In the genomic region with DNA sequence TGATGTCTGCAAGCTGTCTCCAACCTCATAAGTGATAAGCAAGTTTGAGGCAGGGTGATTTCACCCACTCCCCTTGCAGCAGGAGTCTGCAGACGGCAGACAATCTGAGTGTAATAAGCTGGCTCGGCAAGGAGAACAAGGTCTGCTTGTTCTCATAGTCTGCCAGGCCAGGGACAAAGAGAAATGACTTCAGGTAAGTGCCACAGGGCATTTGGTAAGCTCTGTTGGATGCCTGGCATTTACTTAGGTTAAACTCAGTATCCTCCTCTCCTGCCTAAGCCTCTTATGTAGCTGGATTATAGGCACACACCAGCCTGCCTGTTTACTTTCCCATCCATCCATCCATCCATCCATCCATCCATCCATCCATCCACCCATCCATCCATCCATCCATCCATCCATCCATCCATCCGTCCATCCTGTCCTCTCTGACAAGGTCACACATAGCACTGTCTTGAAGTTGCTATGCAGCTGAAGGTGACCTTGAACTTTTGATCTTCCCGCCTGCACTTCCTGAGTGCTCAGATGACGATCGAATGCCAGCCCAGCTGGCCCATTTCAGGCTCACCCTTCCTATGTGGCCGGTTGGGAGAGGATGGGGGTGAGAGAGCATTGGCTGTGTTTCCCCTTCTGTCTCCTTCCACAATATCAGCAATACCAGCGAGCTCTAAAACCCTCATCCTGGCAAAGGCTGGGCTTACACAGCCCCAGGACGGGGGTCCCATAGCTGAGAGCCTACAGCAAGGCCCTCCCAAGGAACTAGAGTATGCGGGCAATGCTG, we compare ENCODE assay signal across 18 mouse cellular contexts. TPM values are rescaled to one million over a fixed set of nuclear protein-coding genes. Genes with fewer than 3 reads are reported as not detected.
DNase-seq lines count a peak whose midpoint lies in the region; ATAC-seq and TF ChIP-seq lines count a peak whose summit lies in the region.
"Had no signal": no experiment of that assay in that cellular context is flagged by ENCODE, and none has a peak within 500 bp of the region (broad histone marks: within the 10 kb centered on the region; RNA-seq: fewer than 3 reads in every experiment).

No protein-coding gene starts in this region.

- no peak overlapping the region for H3K9ac ChIP-seq in heart, embryonic 16.5 days (ENCODE audit: low read length)
- no peak overlapping the region for H3K9ac ChIP-seq in heart, embryonic 11.5 days (ENCODE audit: low read depth, low read length)
- no peak overlapping the region for H3K9ac ChIP-seq in lung, embryonic 14.5 days
- H3K9ac ChIP-seq: midbrain, embryonic 12.5 days had no signal

- H3K4me3 ChIP-seq in cerebellum, adult 2 months (replicated peaks; ENCODE audit: insufficient read depth, low read depth, low read length): no peak overlapping the region
- no peak overlapping the region for H3K4me3 ChIP-seq in heart, embryonic 16.5 days (ENCODE audit: low read length)
- H3K4me3 ChIP-seq in heart, embryonic 11.5 days (ENCODE audit: low read depth, low read length): no peak overlapping the region
- H3K4me3 ChIP-seq in lung, embryonic 14.5 days (ENCODE audit: low read depth, low read length): no peak overlapping the region
- no peak overlapping the region for H3K4me3 ChIP-seq in lung, adult 2 months (replicated peaks; ENCODE audit: extremely low read depth, low read depth, low read length)
- H3K4me3 ChIP-seq in embryonic facial prominence, embryonic 10.5 days: no peak overlapping the region
- H3K4me3 ChIP-seq: midbrain, embryonic 12.5 days had no signal

- TF ChIP-seq POLR2A in cerebellum, adult 2 months (IDR thresholded peaks at IDR 0.05; ENCODE audit: borderline replicate concordance, insufficient read depth, low read length): no peak
- TF ChIP-seq POLR2A in lung, adult 2 months (IDR thresholded peaks at IDR 0.05; ENCODE audit: borderline replicate concordance, extremely low read depth, low read depth, low read length): no peak

- DNase-seq in cerebellum, adult 2 months: peak in 1 of 2 experiments; percentile 75
- DNase-seq in cerebellum, adult 11 months: no peak
- DNase-seq in lung, embryonic 14.5 days: peak; percentile 72
- DNase-seq in lung, adult 2 months: no peak
- DNase-seq in embryonic facial prominence, embryonic 10.5 days (ENCODE audit: low spot score): no peak
- DNase-seq in ovary, postnatal 36 days (ENCODE audit: low spot score): no peak
- DNase-seq: gastrocnemius, postnatal 10 days; left cerebral cortex, postnatal 4 days; lung, adult 18-20 months had no signal

- H3K36me3 ChIP-seq in heart, embryonic 16.5 days (ENCODE audit: control insufficient read depth, insufficient read depth): peaks cover 33% of the 10 kb centered on the region
- H3K36me3 ChIP-seq in heart, embryonic 11.5 days (ENCODE audit: control insufficient read depth, insufficient read depth, low read length): peaks cover 13% of the 10 kb centered on the region; the same call in 1 of the 2 replicates
- H3K36me3 ChIP-seq in lung, embryonic 14.5 days (ENCODE audit: insufficient read depth): no peaks in the 10 kb centered on the region
- no peaks in the 10 kb centered on the region for H3K36me3 ChIP-seq in embryonic facial prominence, embryonic 10.5 days (replicated peaks)
- H3K36me3 ChIP-seq: midbrain, embryonic 12.5 days had no signal

- 53% methylated on average over 10 of the region's 10 CpGs for WGBS in cerebellum, adult 2 months
- WGBS in heart, embryonic 16.5 days: 62% methylated on average over 10 of the region's 10 CpGs
- WGBS in heart, embryonic 11.5 days (ENCODE audit: insufficient replicate concordance): 68% methylated on average over 10 of the region's 10 CpGs
- WGBS in lung, embryonic 14.5 days: 49% methylated on average over 10 of the region's 10 CpGs
- 65% methylated on average over 10 of the region's 10 CpGs for WGBS in lung, adult 2 months
- WGBS in embryonic facial prominence, embryonic 10.5 days: 81% methylated on average over 10 of the region's 10 CpGs

- H3K4me2 ChIP-seq in heart, embryonic 16.5 days (ENCODE audit: low read depth, low read length): no peak overlapping the region
- H3K4me2 ChIP-seq in heart, embryonic 11.5 days: no peak overlapping the region
- H3K4me2 ChIP-seq in lung, embryonic 14.5 days: no peak overlapping the region
- H3K4me2 ChIP-seq: liver, embryonic 11.5 days; midbrain, embryonic 12.5 days had no signal

- H3K27me3 ChIP-seq in cerebellum, adult 2 months (ENCODE audit: control insufficient read depth, insufficient read depth, low read length): no peaks in the 10 kb centered on the region
- no peaks in the 10 kb centered on the region for H3K27me3 ChIP-seq in heart, embryonic 16.5 days (ENCODE audit: control insufficient read depth, insufficient read depth, low read length)
- no peaks in the 10 kb centered on the region for H3K27me3 ChIP-seq in heart, embryonic 11.5 days (ENCODE audit: control insufficient read depth, insufficient read depth, low read length)
- H3K27me3 ChIP-seq in lung, embryonic 14.5 days (ENCODE audit: insufficient read depth, low read length): no peaks in the 10 kb centered on the region
- H3K27me3 ChIP-seq in embryonic facial prominence, embryonic 10.5 days (replicated peaks; ENCODE audit: low read depth, poor library complexity, severe bottlenecking): no peaks in the 10 kb centered on the region
- H3K27me3 ChIP-seq: CH12.LX; midbrain, embryonic 12.5 days had no signal

- ATAC-seq in heart, embryonic 16.5 days (replicated peaks; ENCODE audit: extremely low read depth, insufficient read depth, low FRiP score): no peak
- ATAC-seq in heart, embryonic 11.5 days (replicated peaks; ENCODE audit: insufficient number of reproducible peaks, low FRiP score, low TSS enrichment): no peak
- peak; percentile 67 for ATAC-seq in lung, embryonic 14.5 days (ENCODE audit: insufficient read depth)
- ATAC-seq: forebrain, embryonic 14.5 days had no signal

- peak overlapping the region; percentile 48 for H3K27ac ChIP-seq in cerebellum, adult 2 months (ENCODE audit: insufficient read depth, low read length)
- H3K27ac ChIP-seq in heart, embryonic 16.5 days (ENCODE audit: low read length): peak overlapping the region; percentile 24; the same call in 1 of the 2 replicates
- H3K27ac ChIP-seq in heart, embryonic 11.5 days (ENCODE audit: low read depth, low read length): no peak overlapping the region
- no peak overlapping the region for H3K27ac ChIP-seq in lung, embryonic 14.5 days (ENCODE audit: low read depth)
- peak overlapping the region; percentile 12; the same call in 1 of the 2 replicates for H3K27ac ChIP-seq in embryonic facial prominence, embryonic 10.5 days (replicated peaks)
- H3K27ac ChIP-seq: midbrain, embryonic 12.5 days had no signal

- H3K9me3 ChIP-seq in heart, embryonic 16.5 days (replicated peaks; ENCODE audit: control insufficient read depth, low read length): no peaks in the 10 kb centered on the region
- no peaks in the 10 kb centered on the region for H3K9me3 ChIP-seq in heart, embryonic 11.5 days (replicated peaks; ENCODE audit: control insufficient read depth, low read length)
- no peaks in the 10 kb centered on the region for H3K9me3 ChIP-seq in lung, embryonic 14.5 days (ENCODE audit: low read depth, low read length)
- H3K9me3 ChIP-seq in embryonic facial prominence, embryonic 10.5 days: 0 out of 2 replicates have a peak, but pooled peaks cover 6% of the 10 kb centered on the region
- H3K9me3 ChIP-seq: midbrain, embryonic 12.5 days had no signal

- H3K4me1 ChIP-seq in cerebellum, adult 2 months (ENCODE audit: control insufficient read depth, insufficient read depth, low read length): peaks cover 47% of the 10 kb centered on the region
- H3K4me1 ChIP-seq in heart, embryonic 16.5 days (ENCODE audit: control insufficient read depth, insufficient read depth, low read length): peaks cover 24% of the 10 kb centered on the region
- H3K4me1 ChIP-seq in heart, embryonic 11.5 days (ENCODE audit: control insufficient read depth, insufficient read depth, low read length): peaks cover 16% of the 10 kb centered on the region
- H3K4me1 ChIP-seq in lung, embryonic 14.5 days (ENCODE audit: insufficient read depth): peaks cover 7% of the 10 kb centered on the region; the same call in 1 of the 2 replicates
- peaks cover 4% of the 10 kb centered on the region; the same call in 1 of the 2 replicates for H3K4me1 ChIP-seq in lung, adult 2 months (ENCODE audit: control insufficient read depth, insufficient read depth, low read length)
- H3K4me1 ChIP-seq in embryonic facial prominence, embryonic 10.5 days: peaks cover 58% of the 10 kb centered on the region

- no peak for TF ChIP-seq CTCF in cerebellum, adult 2 months (IDR thresholded peaks at IDR 0.05; ENCODE audit: borderline replicate concordance, insufficient read depth, low read depth, low read length)
- TF ChIP-seq CTCF in lung, embryonic 14.5 days (IDR thresholded peaks at IDR 0.05; ENCODE audit: low read depth): no peak
- no peak for TF ChIP-seq CTCF in lung, adult 2 months (IDR thresholded peaks at IDR 0.05; ENCODE audit: insufficient read depth, low read length)

RNA-seq across cellular contexts. Expression of gene Tacr2, which starts 58.2 kb away (rescaled TPM):
- polyA plus RNA-seq in cerebellum, adult 2 months (2012; rRNA removed): 0.07 TPM in 1 of 2 replicates, not detected in the other
- polyA plus RNA-seq in heart, embryonic 16.5 days (2015; fragmentation: Nextera tagmentation; extraction: Ambion mirVana): 0.05 TPM in 1 of 2 replicates, not detected in the other
- not detected in 2 replicates for polyA plus RNA-seq in heart, embryonic 11.5 days (2014; fragmentation: Nextera tagmentation; extraction: Ambion mirVana)
- polyA plus RNA-seq in lung, embryonic 14.5 days (2014; fragmentation: Nextera tagmentation; extraction: Ambion mirVana): 0.46 and 0.85 TPM in 2 replicates
- 0.76 and 0.96 TPM in 2 replicates for polyA plus RNA-seq in lung, adult 2 months (2012; rRNA removed)
- polyA plus RNA-seq in embryonic facial prominence, embryonic 10.5 days (2016; fragmentation: Nextera tagmentation; extraction: Ambion mirVana): not detected in 2 replicates
- polyA plus RNA-seq: embryonic facial prominence, embryonic 11.5 days; forebrain, embryonic 14.5 days; hindbrain, embryonic 11.5 days; liver, embryonic 11.5 days; midbrain, embryonic 12.5 days; neural tube, embryonic 11.5 days had no signal

Comparison
In these comparisons a context has a peak if more than half of its experiments do, and no peak if none do; other contexts are left out.
1. H3K27ac ChIP-seq: peak in cerebellum, adult 2 months (single experiment), heart, embryonic 16.5 days (single experiment) and embryonic facial prominence, embryonic 10.5 days (single experiment); none in heart, embryonic 11.5 days (single experiment) and lung, embryonic 14.5 days (single experiment).